Mouse (Mus musculus) right cerebral cortex, postnatal 4 days (tissue): ENCODE data around the gene Trp53rka.
A peak's percentile ranks its signal among the peaks of the same experiment; 100 is the strongest.
"Not testable (repeated sequence)": the region's sequence is repeated elsewhere in the genome, so short reads cannot be mapped to it uniquely, and the experiment has no call there.

Source experiments
- DNase-seq: peaks from one replicate; pipeline ENCODE4 v3.0.0-alpha.2; 2022

Gene Trp53rka

GRCm38 (mm10) chr2:165492648-165493553 lies at the start of gene Trp53rka:
Gene Trp53rka (minus strand): TSS chr2:165493324.
- DNase-seq = peak; percentile 76

- no peak for DNase-seq
Measured at GRCm38 (mm10) chr2:165540975-165541374, 47.9 kb upstream of the Trp53rka start.

- no peak for DNase-seq
Measured at GRCm38 (mm10) chr2:165533789-165534188, 40.7 kb upstream of the Trp53rka start.

- peak; percentile 84 for DNase-seq
Measured at GRCm38 (mm10) chr2:165529106-165529505, 36.0 kb upstream of the Trp53rka start.

- DNase-seq = no peak
Measured at GRCm38 (mm10) chr2:165525609-165526008, 32.5 kb upstream of the Trp53rka start.

GRCm38 (mm10) chr2:165515178-165515728 lies 22.1 kb upstream of the Trp53rka start:
- DNase-seq = no peak

- DNase-seq = no peak
Measured at GRCm38 (mm10) chr2:165512870-165513600, 19.9 kb upstream of the Trp53rka start.

GRCm38 (mm10) chr2:165512426-165512825 lies 19.3 kb upstream of the Trp53rka start:
- DNase-seq = no peak

GRCm38 (mm10) chr2:165511530-165511929 lies 18.4 kb upstream of the Trp53rka start:
- not testable (repeated sequence) for DNase-seq

GRCm38 (mm10) chr2:165510914-165511458 lies 17.9 kb upstream of the Trp53rka start:
- DNase-seq = not testable (repeated sequence)

- DNase-seq = no peak
Measured at GRCm38 (mm10) chr2:165510466-165510865, 17.3 kb upstream of the Trp53rka start.

GRCm38 (mm10) chr2:165509686-165510085 lies 16.6 kb upstream of the Trp53rka start:
- DNase-seq = no peak

- DNase-seq = peak; percentile 49
Measured at GRCm38 (mm10) chr2:165503259-165504203, 10.4 kb upstream of the Trp53rka start, which contains the start of gene Slc2a10. Gene Slc2a10 (plus strand): TSS chr2:165503787.

- DNase-seq = no peak
Measured at GRCm38 (mm10) chr2:165498816-165499215, 5.7 kb upstream of the Trp53rka start.

- no peak for DNase-seq
Measured at GRCm38 (mm10) chr2:165497706-165498275, 4.7 kb upstream of the Trp53rka start.

GRCm38 (mm10) chr2:165496251-165496650 lies 3.1 kb upstream of the Trp53rka start:
- peak; percentile 64 for DNase-seq

- no peak for DNase-seq
Measured at GRCm38 (mm10) chr2:165494495-165494894, 1.4 kb upstream of the Trp53rka start.

- peak; percentile 39 for DNase-seq
Measured at GRCm38 (mm10) chr2:165493587-165494210, 575 bp upstream of the Trp53rka start.

GRCm38 (mm10) chr2:165486881-165487535 lies 6.1 kb downstream of the Trp53rka start:
- peak; percentile 61 for DNase-seq

GRCm38 (mm10) chr2:165486401-165486800 lies 6.7 kb downstream of the Trp53rka start:
- peak; percentile 18 for DNase-seq
